Mouse (Mus musculus) stomach, postnatal 0 days (tissue): Measurements from ENCODE around the gene Gm17324. TPM values are rescaled to one million over a fixed set of nuclear protein-coding genes. Genes with fewer than 3 reads are reported as not detected.
A peak's percentile ranks its signal among the peaks of the same experiment; 100 is the strongest.

Source experiments
- ATAC-seq: fragments of 200-750 bp; cut with Nextera tagmentation; 2 replicates; pipeline ENCODE4 v1.8.0; 2017; ENCODE audit not compliant: low FRiP score, low TSS enrichment
- DNase-seq: peaks from one replicate; pipeline ENCODE4 v3.0.0-alpha.2; 2016; ENCODE audit warnings: low spot score
- H3K27ac ChIP-seq: fragments of 300-500 bp; sonication (generic); replicated peaks from 2 replicates; pipeline ENCODE4 v1.5.1; 2014; ENCODE audit warnings: mild to moderate bottlenecking, control low read depth
- H3K27me3 ChIP-seq: fragments of 300-500 bp; sonication (generic); 2 replicates; pipeline ENCODE4 v1.6.1; 2014; ENCODE audit warnings: low read length; ENCODE audit not compliant: control insufficient read depth, insufficient read depth
- H3K36me3 ChIP-seq: fragments of 300-500 bp; sonication (generic); 2 replicates; pipeline ENCODE4 v1.6.1; 2014; ENCODE audit warnings: low read length, mixed read lengths; ENCODE audit not compliant: control insufficient read depth, insufficient read depth
- H3K4me1 ChIP-seq: fragments of 300-500 bp; sonication (generic); replicated peaks from 2 replicates; pipeline ENCODE4 v1.6.1; 2014; ENCODE audit warnings: antibody characterized with exemption; ENCODE audit not compliant: control insufficient read depth, insufficient read depth
- H3K4me2 ChIP-seq: fragments of 300-500 bp; sonication (generic); replicated peaks from 2 replicates; pipeline ENCODE4 v1.6.1; 2014; ENCODE audit warnings: low read depth, mild to moderate bottlenecking, control low read depth, moderate library complexity
- H3K4me3 ChIP-seq: fragments of 300-500 bp; sonication (generic); 2 replicates; pipeline ENCODE4 v1.5.1; 2014; ENCODE audit warnings: low read depth, low read length, control low read depth
- H3K9ac ChIP-seq: fragments of 300-500 bp; sonication (generic); 2 replicates; pipeline ENCODE4 v1.6.1; 2014; ENCODE audit warnings: mild to moderate bottlenecking, low read length, control low read depth, mixed read lengths
- H3K9me3 ChIP-seq: fragments of 300-500 bp; sonication (generic); 2 replicates; pipeline ENCODE4 v1.6.1; 2016; ENCODE audit warnings: low read length; ENCODE audit not compliant: control insufficient read depth
- CTCF ChIP-seq: IDR thresholded peaks from 2 replicates; pipeline ENCODE4 v1.5.1; 2016; ENCODE audit warnings: antibody characterized with exemption, low read depth, mild to moderate bottlenecking, moderate library complexity
- EP300 ChIP-seq: optimal IDR thresholded peaks from 2 replicates; pipeline ENCODE3; 2016; ENCODE audit warnings: antibody characterized with exemption
- WGBS: fragments of 180-500 bp; shearing (Covaris S2); extraction: QIAGEN DNeasy Blood & Tissue Kit; methylation state at CpG from one replicate; pipeline ENCODE4 v1.1.7; 2014; 5-methylcytosine and 5-hydroxymethylcytosine counted together
- microRNA-seq: library from miRNA; unstranded; fragments of <30 nt; microRNA quantifications from one replicate; pipeline ENCODE4, GENCODE M21; 2016
- polyA plus RNA-seq: library from polyadenylated mRNA; unstranded; fragments of >200 nt; fragmentation: Nextera tagmentation; extraction: Ambion mirVana; gene quantifications from 2 replicates; pipeline ENCODE4 v1.2.1, GENCODE M21; 2015

Gene Gm17324
- polyA plus RNA-seq, 1 experiment from 2014 or later = 0.72 TPM

DNA sequence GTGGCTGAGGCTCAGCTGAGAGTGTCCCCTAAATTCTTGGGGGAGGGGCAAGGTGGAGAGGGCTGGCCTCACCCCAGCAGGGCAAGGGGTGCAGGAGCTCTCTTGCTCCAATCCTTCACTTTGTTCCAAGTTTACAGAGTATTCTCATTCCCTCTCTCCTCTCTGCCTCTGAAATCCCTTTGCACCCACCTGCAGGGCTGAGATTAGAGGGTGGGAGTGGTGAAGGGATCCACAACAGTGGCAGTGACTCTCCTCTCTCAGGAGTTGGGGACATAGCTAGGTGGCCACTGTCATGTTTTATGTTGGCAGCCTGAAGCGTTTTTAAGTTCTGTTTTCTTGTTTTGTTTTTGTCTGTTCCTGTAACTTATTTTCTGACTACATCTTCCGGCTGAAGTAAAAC lies 19.0 kb downstream of the Gm17324 start:
- TF ChIP-seq CTCF (no peak), EP300 (no peak)
- H3K4me3 ChIP-seq = no peak overlapping the region
- no peaks in the 10 kb centered on the region for H3K36me3 ChIP-seq
- no peaks in the 10 kb centered on the region for H3K27me3 ChIP-seq
- WGBS = 63% methylated on average over 2 of the region's 2 CpGs
- H3K9ac ChIP-seq = no peak overlapping the region
- DNase-seq = no peak
- no peak overlapping the region for H3K4me2 ChIP-seq
- no peaks in the 10 kb centered on the region for H3K9me3 ChIP-seq
- H3K27ac ChIP-seq = no peak overlapping the region
- H3K4me1 ChIP-seq = no peaks in the 10 kb centered on the region
- no peak for ATAC-seq

- Histone ChIP-seq H3K27ac (no peak overlapping the region), H3K9ac (no peak overlapping the region), H3K4me2 (no peak overlapping the region), H3K27me3 (no peaks in the 10 kb centered on the region), H3K4me1 (no peaks in the 10 kb centered on the region), H3K4me3 (no peak overlapping the region), H3K9me3 (no peaks in the 10 kb centered on the region), H3K36me3 (no peaks in the 10 kb centered on the region)
- 73% methylated on average over 4 of the region's 4 CpGs for WGBS
- TF ChIP-seq EP300 = no peak
- TF ChIP-seq CTCF = no peak
- no peak for DNase-seq
- ATAC-seq = no peak
Observed at GRCm38 (mm10) chr9:78428870-78429432, 19.6 kb downstream of the Gm17324 start.

DNA sequence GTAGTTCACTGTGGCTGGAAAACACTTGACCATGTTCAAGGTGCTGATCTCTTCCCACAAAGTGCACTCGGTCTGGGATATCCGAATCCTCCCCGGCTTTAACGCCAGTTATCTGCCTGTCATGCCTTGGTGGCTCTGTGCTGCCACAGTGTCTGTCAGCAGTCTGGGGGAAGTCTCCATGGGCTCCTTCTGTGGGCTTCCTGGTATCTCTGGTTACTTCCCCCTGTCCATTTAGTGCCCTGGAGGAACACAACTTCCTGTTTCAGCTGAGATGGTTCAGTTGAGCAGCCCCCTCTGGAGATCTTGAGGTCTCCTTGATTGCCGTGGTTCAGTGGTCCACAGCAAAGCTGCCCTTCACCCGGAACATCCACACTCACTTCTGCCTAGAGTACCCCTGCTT lies 20.4 kb downstream of the Gm17324 start:
- no peak overlapping the region for H3K4me2 ChIP-seq
- 83% methylated on average over 6 of the region's 6 CpGs for WGBS
- H3K27ac ChIP-seq = 0 out of 2 replicates have a peak overlapping the region, but pooled peaks have one; percentile 14
- DNase-seq (no peak), ATAC-seq (no peak)
- no peaks in the 10 kb centered on the region for H3K27me3 ChIP-seq
- no peaks in the 10 kb centered on the region for H3K36me3 ChIP-seq
- no peak overlapping the region for H3K4me3 ChIP-seq
- no peaks in the 10 kb centered on the region for H3K9me3 ChIP-seq
- no peak for TF ChIP-seq CTCF
- no peak for TF ChIP-seq EP300
- no peaks in the 10 kb centered on the region for H3K4me1 ChIP-seq
- H3K9ac ChIP-seq = no peak overlapping the region

DNA sequence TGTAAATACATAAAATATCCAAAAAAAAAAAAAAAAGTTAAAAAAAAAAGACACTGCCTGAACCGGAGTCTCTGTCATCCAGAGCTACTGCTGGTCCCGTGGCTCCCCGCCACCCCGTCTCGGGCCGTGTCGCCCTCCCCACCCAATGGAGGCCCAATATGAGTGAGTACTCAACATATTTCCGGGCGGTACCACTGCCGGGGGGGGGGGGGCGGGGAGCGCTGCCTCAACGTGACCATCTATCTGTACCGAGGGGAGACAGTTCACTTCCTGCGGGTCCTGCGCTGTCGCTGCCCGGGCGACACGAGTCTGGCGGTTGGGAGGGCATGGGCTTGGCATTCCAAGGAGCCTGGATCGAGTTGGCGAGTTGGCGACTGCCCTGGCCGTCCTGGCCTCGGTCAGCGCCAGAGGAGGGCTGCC lies 21.2 kb downstream of the Gm17324 start:
- H3K27ac ChIP-seq = no peak overlapping the region
- H3K36me3 ChIP-seq = no peaks in the 10 kb centered on the region
- H3K4me1 ChIP-seq = no peaks in the 10 kb centered on the region
- 21% methylated on average over 23 of the region's 27 CpGs for WGBS
- H3K27me3 ChIP-seq = no peaks in the 10 kb centered on the region
- H3K9me3 ChIP-seq = no peaks in the 10 kb centered on the region
- H3K9ac ChIP-seq = no peak overlapping the region
- ATAC-seq (0 out of 2 replicates have a peak, but pooled peaks have one; percentile 21), DNase-seq (peak; percentile 23)
- peak overlapping the region; percentile 25 for H3K4me3 ChIP-seq
- peak overlapping the region; percentile 51 for H3K4me2 ChIP-seq
- TF ChIP-seq CTCF (no peak), EP300 (no peak)

DNA sequence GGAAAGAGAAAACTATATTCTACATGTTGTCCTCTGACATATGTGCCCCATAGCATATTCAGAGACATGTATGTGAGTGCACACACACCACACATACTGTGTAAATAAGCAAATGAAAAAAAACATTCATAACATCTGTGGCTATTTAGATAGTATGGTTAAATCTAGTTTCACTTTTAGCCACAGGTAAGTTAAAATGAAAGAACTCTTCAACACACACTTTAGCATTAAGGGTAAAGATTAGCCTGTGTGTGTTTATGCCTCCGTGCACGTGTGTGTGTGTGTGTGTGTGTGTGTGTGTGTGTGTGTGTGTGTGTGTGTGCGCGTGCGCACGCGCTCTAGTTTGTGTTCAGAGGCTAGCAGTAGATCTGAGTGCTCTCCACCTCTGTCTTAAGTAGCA lies 47.0 kb downstream of the Gm17324 start:
- Histone ChIP-seq H3K27ac (no peak overlapping the region), H3K4me1 (no peaks in the 10 kb centered on the region)
- no peak for TF ChIP-seq CTCF
- TF ChIP-seq EP300 = no peak

DNA sequence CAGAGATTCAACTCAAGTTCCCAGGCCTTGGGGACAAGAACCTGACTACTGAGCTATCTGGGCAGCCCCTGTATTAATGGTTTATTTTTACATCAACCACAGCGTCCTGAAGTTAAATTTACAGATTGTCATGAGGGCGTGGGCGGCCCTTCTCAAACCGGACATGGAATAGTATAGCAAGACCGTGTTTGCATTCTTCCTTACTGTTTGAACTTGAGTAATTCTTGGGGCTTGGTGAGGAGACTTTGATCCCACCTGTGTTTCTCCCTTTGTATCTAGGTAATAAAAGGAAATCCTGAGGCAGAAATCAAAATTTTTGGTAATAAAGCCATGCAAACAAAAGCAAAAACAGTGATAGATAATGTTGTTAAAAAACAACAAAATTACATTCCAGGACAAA lies 48.0 kb downstream of the Gm17324 start:
- ATAC-seq = no peak
- H3K27me3 ChIP-seq = no peaks in the 10 kb centered on the region
- no peak overlapping the region for H3K27ac ChIP-seq
- H3K4me1 ChIP-seq = 0 out of 2 replicates have a peak, but pooled peaks cover 2% of the 10 kb centered on the region
- no peak overlapping the region for H3K9ac ChIP-seq
- no peak overlapping the region for H3K4me3 ChIP-seq
- H3K36me3 ChIP-seq = no peaks in the 10 kb centered on the region
- no peaks in the 10 kb centered on the region for H3K9me3 ChIP-seq
- WGBS = 44% methylated on average over 5 of the region's 5 CpGs
- H3K4me2 ChIP-seq = no peak overlapping the region
- TF ChIP-seq CTCF (no peak), EP300 (no peak)
- DNase-seq = no peak

More for the DNA sequence above, 47.0 kb downstream of the Gm17324 start:
- no peak overlapping the region for H3K4me2 ChIP-seq
- 88% methylated on average over 7 of the region's 7 CpGs for WGBS
- DNase-seq (no peak), ATAC-seq (no peak)
- H3K4me3 ChIP-seq = no peak overlapping the region
- H3K9ac ChIP-seq = no peak overlapping the region
- H3K27me3 ChIP-seq = no peaks in the 10 kb centered on the region
- no peaks in the 10 kb centered on the region for H3K36me3 ChIP-seq
- no peaks in the 10 kb centered on the region for H3K9me3 ChIP-seq

Small RNA genes within 50 kb of the gene (microRNA-seq; reads per million reads assigned to microRNA genes)
- gene Gm26377 = not detected

Other genes with a start within 250 kb of the Gm17324 start
- gene Gsta1, start 218.1 kb downstream of the Gm17324 start, polyA plus RNA-seq = 1,326 and 1,348 TPM in 2 replicates
- 929 and 937 TPM in 2 replicates for gene Gm3776, start 191.7 kb downstream of the Gm17324 start, polyA plus RNA-seq
- gene Gm10639, start 158.9 kb downstream of the Gm17324 start, polyA plus RNA-seq = 5.1 and 5.8 TPM in 2 replicates
- not detected in 2 replicates for gene Omt2a, start 134.0 kb downstream of the Gm17324 start, polyA plus RNA-seq
- gene Omt2b, start 121.2 kb downstream of the Gm17324 start, polyA plus RNA-seq = not detected in 2 replicates
- 69.4 and 82.2 TPM in 2 replicates for gene Gsta2, start 93.0 kb downstream of the Gm17324 start, polyA plus RNA-seq
- gene Dppa5a, start 80.6 kb downstream of the Gm17324 start, polyA plus RNA-seq = 1.2 and 2.1 TPM in 2 replicates
- 0.81 and 0.90 TPM in 2 replicates for gene Ooep, start 70.1 kb downstream of the Gm17324 start, polyA plus RNA-seq
- gene Ddx43, start 53.0 kb downstream of the Gm17324 start, polyA plus RNA-seq = 0.08 and 0.12 TPM in 2 replicates
- gene Cgas, start 5.5 kb downstream of the Gm17324 start, polyA plus RNA-seq = 1.4 and 1.6 TPM in 2 replicates
- gene Mto1, start 578 bp downstream of the Gm17324 start, polyA plus RNA-seq = 11.7 and 12.1 TPM in 2 replicates
- 2,673 and 2,818 TPM in 2 replicates for gene Eef1a1, start 40.4 kb upstream of the Gm17324 start, polyA plus RNA-seq
- 9.3 and 10.0 TPM in 2 replicates for gene Slc17a5, start 139.3 kb upstream of the Gm17324 start, polyA plus RNA-seq
- 13.5 and 13.6 TPM in 2 replicates for gene Cd109, start 166.8 kb upstream of the Gm17324 start, polyA plus RNA-seq